ENCODE assay signal across 11 mouse cellular contexts in the genomic region with DNA sequence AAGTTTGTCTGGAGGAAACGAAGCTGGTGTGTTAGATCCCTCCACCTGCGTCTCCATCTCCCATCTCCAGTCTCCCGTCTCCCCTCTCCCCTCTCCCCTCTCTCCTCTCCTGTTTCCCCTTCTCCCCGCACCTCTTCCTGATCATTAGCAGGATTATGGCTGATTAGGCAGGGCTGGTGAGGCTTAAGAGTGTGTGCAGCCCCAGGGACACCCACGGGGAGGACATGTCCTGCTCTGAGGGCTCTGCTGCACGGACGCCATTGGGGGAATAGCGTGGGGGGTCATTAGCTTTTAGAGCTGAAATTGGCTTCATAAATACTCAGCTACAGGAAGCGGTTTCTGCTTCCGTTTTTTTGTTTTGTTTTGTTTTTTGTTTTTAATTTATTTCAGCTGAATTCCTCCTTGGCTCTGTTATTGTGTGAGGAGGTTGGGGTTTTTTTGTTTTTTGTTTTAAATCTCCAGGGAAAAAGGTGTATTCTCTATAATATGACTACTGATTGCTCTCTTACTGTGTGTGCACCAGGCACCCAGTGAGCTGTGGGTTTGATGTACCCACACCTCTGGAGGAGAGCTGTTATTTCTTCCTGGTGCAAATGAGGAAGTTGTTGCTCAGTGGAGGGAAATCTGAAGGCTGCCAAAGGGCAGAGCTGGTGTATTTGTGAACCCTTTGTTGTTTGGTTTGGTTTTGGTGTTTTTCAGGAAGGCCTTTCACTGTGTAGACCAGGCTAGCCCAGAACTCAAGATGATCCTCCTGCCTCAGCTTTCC. TPM values are rescaled to one million over a fixed set of nuclear protein-coding genes. Genes with fewer than 3 reads are reported as not detected.
DNase-seq lines count a peak whose midpoint lies in the region; TF ChIP-seq lines count a peak whose summit lies in the region.
"Had no signal": no experiment of that assay in that cellular context is flagged by ENCODE, and none has a peak within 500 bp of the region (broad histone marks: within the 10 kb centered on the region; RNA-seq: fewer than 3 reads in every experiment).

No protein-coding gene starts in this region.

- no peaks in the 10 kb centered on the region for H3K79me2 ChIP-seq in liver, adult 2 months (ENCODE audit: control insufficient read depth, insufficient read depth, low read length)
- peaks cover 7% of the 10 kb centered on the region; the same call in 1 of the 2 replicates for H3K79me2 ChIP-seq in MEL (ENCODE audit: control insufficient read depth, insufficient read depth, low read length, poor library complexity)

- H3K27ac ChIP-seq in liver, adult 2 months (replicated peaks; ENCODE audit: insufficient read depth, low read depth, low read length) = peak overlapping the region; percentile 6; the same call in 1 of the 2 replicates
- peak overlapping the region; percentile 72 for H3K27ac ChIP-seq in MEL (ENCODE audit: control insufficient read depth, low read depth, low read length)
- no peak overlapping the region for H3K27ac ChIP-seq in left cerebral cortex, adult 2 months
- H3K27ac ChIP-seq: embryonic facial prominence, embryonic 12.5 days had no signal

- TF ChIP-seq CTCF in liver, adult 2 months (IDR thresholded peaks at IDR 0.05; ENCODE audit: low read depth, low read length) = no peak
- TF ChIP-seq CTCF in MEL (IDR thresholded peaks at IDR 0.05 in 2 of 3, conservative IDR thresholded peaks at IDR 0.05 in 1 of 3; ENCODE audit: control insufficient read depth in 1 of 3, insufficient read depth in 1 of 3, low read depth in 2 of 3, low read length in 3 of 3, poor library complexity in 1 of 3, severe bottlenecking in 1 of 3) = no peak
- TF ChIP-seq CTCF in left cerebral cortex, adult 2 months (IDR thresholded peaks at IDR 0.05) = no peak

- no peak overlapping the region for H3K9ac ChIP-seq in liver, adult 2 months (ENCODE audit: low read depth, low read length)
- H3K9ac ChIP-seq in MEL (ENCODE audit: control insufficient read depth, low read depth, low read length, poor library complexity, severe bottlenecking) = peak overlapping the region; percentile 77
- H3K9ac ChIP-seq: embryonic facial prominence, embryonic 12.5 days; heart, embryonic 12.5 days had no signal

- intact Hi-C loops in left cerebral cortex, adult 2 months (cut with DNase I) = no loop called here
- intact Hi-C loops in gastrocnemius, postnatal 36 days (cut with DNase I) = no loop called here

- DNase-seq in liver, adult 2 months (ENCODE audit: extremely low read depth, low read depth, low spot score) = no peak
- DNase-seq in liver = no peak
- peak; percentile 93 for DNase-seq in MEL (ENCODE audit: low read depth, low spot score)
- peak; percentile 50 for DNase-seq in induced T-regulatory cell, adult 2 months (ENCODE audit: low read depth)
- DNase-seq in naive thymus-derived CD4-positive, alpha-beta T cell, adult 2 months (ENCODE audit: low read depth) = peak; percentile 64
- no peak for DNase-seq in left cerebral cortex, adult 2 months (ENCODE audit: extremely low spot score in 1 of 2, low spot score in 2 of 2)
- DNase-seq in gastrocnemius, postnatal 36 days = no peak
- no peak for DNase-seq in cerebellum, adult 11 months
- DNase-seq: layer of hippocampus, postnatal 36 days had no signal

- peaks cover 16% of the 10 kb centered on the region for H3K4me1 ChIP-seq in liver, adult 2 months (ENCODE audit: control insufficient read depth, insufficient read depth, low read length)
- peaks cover 20 to 36% of the 10 kb centered on the region in 2 experiments for H3K4me1 ChIP-seq in MEL (ENCODE audit: control insufficient read depth in 1 of 2, insufficient read depth in 2 of 2, low read length in 2 of 2)

- no peak overlapping the region for H3K4me3 ChIP-seq in liver, adult 2 months (ENCODE audit: insufficient read depth, low read depth, low read length)
- peak overlapping the region; percentile 7 to 45 for H3K4me3 ChIP-seq in MEL (ENCODE audit: control insufficient read depth in 1 of 2, insufficient read depth in 1 of 2, low read depth in 2 of 2, low read length in 2 of 2)
- no peak overlapping the region for H3K4me3 ChIP-seq in left cerebral cortex, adult 2 months
- H3K4me3 ChIP-seq: embryonic facial prominence, embryonic 12.5 days; heart, embryonic 12.5 days had no signal

- no peaks in the 10 kb centered on the region for H3K9me3 ChIP-seq in MEL (replicated peaks; ENCODE audit: insufficient read depth, low read length)
- H3K9me3 ChIP-seq: embryonic facial prominence, embryonic 12.5 days; heart, embryonic 12.5 days had no signal

- WGBS in liver, adult 2 months = 74% methylated on average over 10 of the region's 10 CpGs

- no peaks in the 10 kb centered on the region for H3K27me3 ChIP-seq in liver, adult 2 months (ENCODE audit: control insufficient read depth, insufficient read depth, low read length)
- H3K27me3 ChIP-seq in MEL (ENCODE audit: control insufficient read depth in 1 of 2, insufficient read depth in 2 of 2, low read length in 2 of 2) = no peaks in the 10 kb centered on the region
- H3K27me3 ChIP-seq: embryonic facial prominence, embryonic 12.5 days; heart, embryonic 12.5 days had no signal

- no peak for TF ChIP-seq RAD21 in MEL (IDR thresholded peaks at IDR 0.05; ENCODE audit: low read depth, low read length)

- no peak for TF ChIP-seq POLR2A in liver, adult 2 months (IDR thresholded peaks at IDR 0.05; ENCODE audit: extremely low read depth, insufficient read depth, low read length)
- TF ChIP-seq POLR2A in MEL (IDR thresholded peaks at IDR 0.05; ENCODE audit: control insufficient read depth in 1 of 2, insufficient read depth in 1 of 2, low read depth in 1 of 2, low read length in 2 of 2, poor library complexity in 1 of 2) = peak in 1 of 2 experiments; percentile 51; a peak in 2 of 4 replicates

- peak; percentile 48 to 58 for TF ChIP-seq EP300 in MEL (IDR thresholded peaks at IDR 0.05; ENCODE audit: low read depth in 1 of 2, low read length in 2 of 2)

- H3K36me3 ChIP-seq in liver, adult 2 months (ENCODE audit: control insufficient read depth, insufficient read depth, low read length) = no peaks in the 10 kb centered on the region
- H3K36me3 ChIP-seq in MEL (ENCODE audit: control insufficient read depth in 1 of 2, insufficient read depth in 2 of 2, low read length in 2 of 2) = peaks cover 0 to 27% of the 10 kb centered on the region in 2 experiments; a peak in 2 of 4 replicates
- H3K36me3 ChIP-seq: embryonic facial prominence, embryonic 12.5 days; heart, embryonic 12.5 days had no signal

TF ChIP-seq in MEL, 35 proteins besides CTCF, POLR2A, EP300 and RAD21 (continues in another document):
- TF ChIP-seq NRF1 (IDR thresholded peaks at IDR 0.05; ENCODE audit: insufficient read depth, low read depth, low read length, poor library complexity, severe bottlenecking) (no peak), ZMIZ1 (IDR thresholded peaks at IDR 0.05; ENCODE audit: low read depth, low read length) (peak; percentile 18; the same call in 1 of the 2 replicates), TBP (IDR thresholded peaks at IDR 0.05; ENCODE audit: low read depth, low read length) (peak; percentile 59), MXI1 (IDR thresholded peaks at IDR 0.05; ENCODE audit: low read depth, low read length) (peak; percentile 10; the same call in 1 of the 2 replicates), MAX (IDR thresholded peaks at IDR 0.05; ENCODE audit: low read length) (0 out of 2 replicates have a peak, but pooled peaks have one; percentile 31), JUND (IDR thresholded peaks at IDR 0.05; ENCODE audit: low read depth, low read length) (no peak), CHD1 (IDR thresholded peaks at IDR 0.05; ENCODE audit: low read depth, low read length) (no peak), E2F4 (IDR thresholded peaks at IDR 0.05; ENCODE audit: borderline replicate concordance, low read depth, low read length) (no peak), USF2 (IDR thresholded peaks at IDR 0.05; ENCODE audit: borderline replicate concordance in 1 of 2, insufficient read depth in 1 of 2, low read depth in 1 of 2, low read length in 2 of 2) (no peak), NELFE (IDR thresholded peaks at IDR 0.05; ENCODE audit: low read depth, low read length) (peak; percentile 38), MYC (IDR thresholded peaks at IDR 0.05; ENCODE audit: low read depth, low read length) (peak; percentile 59; the same call in 1 of the 2 replicates), ETS1 (IDR thresholded peaks at IDR 0.05; ENCODE audit: low read depth, low read length) (peak; percentile 33; the same call in 1 of the 2 replicates), SMC3 (IDR thresholded peaks at IDR 0.05; ENCODE audit: low read depth, low read length) (no peak), POLR2AphosphoS2 (IDR thresholded peaks at IDR 0.05; ENCODE audit: low read length) (0 out of 2 replicates have a peak, but pooled peaks have one; percentile 28), USF1 (IDR thresholded peaks at IDR 0.05; ENCODE audit: low read depth, low read length) (no peak), MYB (IDR thresholded peaks at IDR 0.05; ENCODE audit: low read depth, low read length) (no peak), POLR2AphosphoS5 (IDR thresholded peaks at IDR 0.05; ENCODE audit: borderline replicate concordance, low read depth, low read length) (no peak), HCFC1 (IDR thresholded peaks at IDR 0.05; ENCODE audit: low read depth, low read length) (peak; percentile 60), KAT2A (conservative IDR thresholded peaks at IDR 0.05; ENCODE audit: low read depth, low read length) (no peak), RCOR1 (IDR thresholded peaks at IDR 0.05; ENCODE audit: low read depth, low read length) (peak; percentile 35; the same call in 1 of the 2 replicates), UBTF (IDR thresholded peaks at IDR 0.05; ENCODE audit: borderline replicate concordance, insufficient read depth, low read depth, low read length) (no peak), TAL1 (IDR thresholded peaks at IDR 0.05; ENCODE audit: low read length) (no peak), MAFK (IDR thresholded peaks at IDR 0.05; ENCODE audit: borderline replicate concordance, low read depth, low read length) (no peak), SIN3A (IDR thresholded peaks at IDR 0.05; ENCODE audit: low read length) (peak; percentile 70), GABPA (IDR thresholded peaks at IDR 0.05; ENCODE audit: low read depth, low read length) (no peak), CHD2 (IDR thresholded peaks at IDR 0.05; ENCODE audit: low read length) (no peak), ZNF384 (IDR thresholded peaks at IDR 0.05; ENCODE audit: low read depth, low read length) (peak; percentile 72), TCF12 (IDR thresholded peaks at IDR 0.05; ENCODE audit: low read depth, low read length) (no peak)

RNA-seq across cellular contexts. Expression of a gene that starts 40.6 kb away (rescaled TPM):
- 2.5 and 3.9 TPM in 2 replicates for total RNA-seq in liver, adult 2 months (2014; rRNA removed)
- polyA plus RNA-seq in liver, adult 2 months (2012; rRNA removed) = 3.2 and 3.9 TPM in 2 replicates
- 23.5 and 27.4 TPM in 2 replicates for total RNA-seq in MEL (2012; rRNA removed)
- polyA plus RNA-seq in MEL (2012; ENCODE audit: insufficient read depth in 1 of 2, insufficient read length in 2 of 2, low read depth in 1 of 2, low replicate concordance in 2 of 2, missing spikeins in 1 of 2) = 10 to 100 TPM in 1 of 2 experiments, not detected in 1; 26.7 TPM
- 1 to 10 TPM; 5.9 to 7.4 TPM for total RNA-seq in left cerebral cortex, adult 2 months (2021)
- 1 to 10 TPM; 5.2 to 6.3 TPM for total RNA-seq in gastrocnemius, postnatal 36 days (2021)

Comparison
In these comparisons a context has a peak if more than half of its experiments do, and no peak if none do; other contexts are left out.
1. DNase-seq: peak in MEL (single experiment), induced T-regulatory cell, adult 2 months (single experiment) and naive thymus-derived CD4-positive, alpha-beta T cell, adult 2 months (single experiment); none in liver, adult 2 months (single experiment), liver (single experiment), left cerebral cortex, adult 2 months (0 of 2), gastrocnemius, postnatal 36 days (0 of 2) and cerebellum, adult 11 months (single experiment).
2. H3K4me3 ChIP-seq: peak in MEL (2 of 2); none in liver, adult 2 months (single experiment) and left cerebral cortex, adult 2 months (single experiment).